Comparison of ENCODE assay signal across 7 mouse cellular contexts in genomic region chr3:66221243-66221611, GRCm38 (mm10). TPM values are rescaled to one million over a fixed set of nuclear protein-coding genes. Genes with fewer than 3 reads are reported as not detected.
A peak's percentile ranks its signal among the peaks of the same experiment; 100 is the strongest.
DNase-seq lines count a peak whose midpoint lies in the region; ATAC-seq and TF ChIP-seq lines count a peak whose summit lies in the region.

No protein-coding gene starts in this region.

- H3K27me3 ChIP-seq in heart, embryonic 13.5 days (replicated peaks): peaks cover 16% of the 10 kb centered on the region; the same call in 1 of the 2 replicates
- no peaks in the 10 kb centered on the region for H3K27me3 ChIP-seq in myocyte (ENCODE audit: control insufficient read depth, insufficient read depth, insufficient read length)

- H3K4me3 ChIP-seq in heart, embryonic 13.5 days: peak overlapping the region; percentile 71
- peak overlapping the region; percentile 13 for H3K4me3 ChIP-seq in myocyte

- no peak for ATAC-seq in heart, embryonic 13.5 days (ENCODE audit: extremely low read depth, insufficient number of reproducible peaks, low FRiP score, low TSS enrichment)

- TF ChIP-seq POLR2A in myocyte (IDR thresholded peaks at IDR 0.05; ENCODE audit: insufficient read length, low read depth): no peak

- H3K79me2 ChIP-seq in myocyte (ENCODE audit: control insufficient read depth, insufficient read depth): no peaks in the 10 kb centered on the region

- peak overlapping the region; percentile 96 for H3K4me2 ChIP-seq in heart, embryonic 13.5 days
- peak overlapping the region; percentile 61 for H3K4me2 ChIP-seq in myocyte (ENCODE audit: low read depth)

- H3K9me3 ChIP-seq in heart, embryonic 13.5 days: no peaks in the 10 kb centered on the region

- 0 out of 2 replicates have a peak, but pooled peaks cover 10% of the 10 kb centered on the region for H3K4me1 ChIP-seq in heart, embryonic 13.5 days

- H3ac ChIP-seq in myocyte (ENCODE audit: control insufficient read depth, insufficient read length): peak overlapping the region; percentile 38

- H3K36me3 ChIP-seq in heart, embryonic 13.5 days: no peaks in the 10 kb centered on the region
- no peaks in the 10 kb centered on the region for H3K36me3 ChIP-seq in myocyte (ENCODE audit: control insufficient read depth, insufficient read depth)

- peak overlapping the region; percentile 85 for H3K9ac ChIP-seq in heart, embryonic 13.5 days

- 2% methylated on average over 11 of the region's 11 CpGs for WGBS in heart, embryonic 13.5 days

- peak overlapping the region; percentile 79 for H3K27ac ChIP-seq in heart, embryonic 13.5 days (replicated peaks)

- DNase-seq in Muller cell, postnatal 12 days (ENCODE audit: inconsistent ontology term): peak; percentile 47
- peak; percentile 76 for DNase-seq in embryo, embryonic 11 days
- DNase-seq in kidney, postnatal 25 days: peak; percentile 35 to 52
- no peak for DNase-seq in thymus, postnatal 25 days
- DNase-seq in frontal cortex, adult 2 months (ENCODE audit: extremely low spot score in 1 of 2, low spot score in 1 of 2): no peak

TF ChIP-seq in myocyte, 11 proteins besides CTCF, POLR2A, EP300 and RAD21:
- no peak for TF ChIP-seq USF1 (IDR thresholded peaks at IDR 0.05; ENCODE audit: low read depth)
- no peak for TF ChIP-seq CEBPB (IDR thresholded peaks at IDR 0.05; ENCODE audit: insufficient read depth, poor library complexity, severe bottlenecking)
- TF ChIP-seq MYOG (IDR thresholded peaks at IDR 0.05; ENCODE audit: control insufficient read depth in 1 of 3, insufficient read depth in 1 of 3, insufficient read length in 2 of 3, low read depth in 2 of 3): no peak
- TF ChIP-seq MAX (IDR thresholded peaks at IDR 0.05; ENCODE audit: low read depth): no peak
- no peak for TF ChIP-seq REST (IDR thresholded peaks at IDR 0.05; ENCODE audit: insufficient read depth, insufficient read length)
- no peak for TF ChIP-seq MYOD1 (IDR thresholded peaks at IDR 0.05; ENCODE audit: control insufficient read depth in 1 of 3, insufficient read length in 2 of 3, low read depth in 2 of 3)
- TF ChIP-seq SRF (IDR thresholded peaks at IDR 0.05; ENCODE audit: control insufficient read depth, insufficient read length, low read depth): no peak
- no peak for TF ChIP-seq TCF12 (IDR thresholded peaks at IDR 0.05; ENCODE audit: insufficient read depth, poor library complexity, severe bottlenecking)

RNA-seq across cellular contexts. Expression of gene Ptx3, which starts 1.5 kb away (rescaled TPM):
- polyA plus RNA-seq in heart, embryonic 13.5 days (2015; fragmentation: Nextera tagmentation; extraction: Ambion mirVana): 5.7 and 6.0 TPM in 2 replicates
- polyA plus RNA-seq in myocyte (2012; fragmentation: generic; extraction: Trizol): 0.88 TPM
- 0.61 and 0.74 TPM in 2 replicates for polyA plus RNA-seq in frontal cortex, adult 2 months (2012; rRNA removed)

Comparison
In these comparisons a context has a peak if more than half of its experiments do, and no peak if none do; other contexts are left out.
1. DNase-seq: peak in Muller cell, postnatal 12 days (single experiment), embryo, embryonic 11 days (single experiment) and kidney, postnatal 25 days (2 of 2); none in thymus, postnatal 25 days (single experiment) and frontal cortex, adult 2 months (0 of 2).